Mouse (Mus musculus) v-Abl transformed pro-B cells (cell line): ENCODE measurements around the gene Nme3.
"Not testable (repeated sequence)": the region's sequence is repeated elsewhere in the genome, so short reads cannot be mapped to it uniquely, and the experiment has no call there.

Experiments used
- in situ Hi-C, 2 experiments: fragments of 400-800 bp; cut with MboI; formaldehyde crosslinking; loops; one replicate each; pipeline ENCODE4 v1.15.1; 2025; ENCODE audit not compliant: unreplicated experiment in 2 of 2

Gene Nme3

GRCm38 (mm10) chr17:24898041-24898854, 1.9 kb downstream of the Nme3 start:
- in situ Hi-C loops, result no loop called here

- in situ Hi-C loops, result no loop called here
Measured at GRCm38 (mm10) chr17:24899153-24899552, 2.9 kb downstream of the Nme3 start.

DNA sequence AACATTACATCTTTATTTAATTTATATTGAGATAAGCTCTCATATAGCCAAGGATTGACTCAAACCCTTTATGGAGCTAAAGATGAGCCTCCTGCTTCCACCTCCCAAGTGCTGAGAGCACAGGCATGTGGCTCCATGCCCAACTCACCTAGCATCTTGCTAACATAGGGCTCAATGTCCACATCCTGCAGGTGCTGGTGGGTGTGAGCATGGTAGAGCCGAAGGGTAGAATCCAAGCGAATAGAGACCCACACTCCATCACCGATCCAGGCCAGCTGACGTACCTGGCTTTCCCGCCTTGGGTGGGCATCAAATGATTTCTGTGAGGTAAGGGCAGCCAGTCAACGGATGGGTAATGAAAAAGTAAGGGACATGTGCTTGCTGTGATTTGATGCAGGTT, 3.7 kb downstream of the Nme3 start:
- in situ Hi-C loops, result no loop called here

- in situ Hi-C loops, result no loop called here
Measured at GRCm38 (mm10) chr17:24902124-24902523, 5.8 kb downstream of the Nme3 start.

DNA sequence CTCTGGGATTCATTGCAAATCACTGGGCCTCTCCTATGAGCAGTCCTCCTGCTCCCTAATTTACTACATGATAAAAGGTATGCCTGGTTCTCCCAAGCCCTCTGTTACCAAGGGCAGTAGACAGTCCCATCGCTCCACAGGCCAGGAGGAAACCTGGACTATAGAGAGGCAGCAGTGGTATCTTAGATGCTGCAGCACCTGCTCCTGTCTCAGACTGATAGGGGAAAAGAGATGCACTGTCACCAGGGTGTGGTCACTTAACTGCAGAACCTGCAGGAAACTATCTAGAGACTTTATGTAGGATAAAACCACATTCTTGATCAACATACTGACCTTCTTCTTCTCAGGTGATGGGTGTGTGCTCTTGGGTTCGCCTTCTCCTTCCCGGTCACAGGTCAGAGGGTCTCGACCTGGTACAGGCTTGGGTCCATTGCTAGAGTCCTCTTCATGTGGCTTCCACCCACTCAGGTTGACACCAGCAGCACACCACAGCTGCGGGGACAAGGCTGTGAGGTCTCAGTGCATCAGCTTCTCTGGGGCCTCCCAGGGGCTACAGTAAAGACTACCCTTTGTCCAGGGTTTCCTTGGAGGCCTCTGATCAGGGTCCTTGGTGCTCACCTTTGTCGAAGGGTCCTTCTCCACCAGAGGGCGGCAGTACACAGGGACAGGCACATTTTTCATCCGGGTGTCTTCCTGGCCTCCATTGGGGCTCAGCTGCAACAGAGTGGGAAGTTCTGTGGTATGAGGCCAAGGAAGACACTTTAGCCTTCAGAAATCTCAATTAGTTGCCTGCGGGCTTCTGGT, 6.6 kb downstream of the Nme3 start:
- in situ Hi-C loops, result no loop called here

GRCm38 (mm10) chr17:24903767-24904166, 7.5 kb downstream of the Nme3 start:
- in situ Hi-C loops, result no loop called here

DNA sequence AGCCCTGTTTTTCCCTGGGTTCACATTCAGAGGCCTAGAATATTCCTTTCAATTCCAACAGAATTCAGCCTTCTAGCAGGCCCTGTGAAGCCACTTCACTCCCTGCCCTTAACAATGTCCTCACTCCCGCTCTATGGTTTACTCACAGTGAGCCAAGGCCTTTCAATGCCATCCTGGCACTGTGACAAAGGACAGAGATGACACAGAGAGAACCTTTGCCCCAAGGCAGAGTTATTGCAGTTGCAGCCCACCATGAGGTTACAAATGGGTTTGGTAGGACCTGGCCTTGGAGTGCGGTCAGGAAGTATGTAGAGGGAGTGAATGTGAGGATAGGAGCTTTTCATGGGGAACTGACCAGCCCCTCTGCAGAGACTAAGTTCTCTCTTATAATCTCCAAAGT, 11.3 kb downstream of the Nme3 start:
- in situ Hi-C loops, result no loop called here

- in situ Hi-C loops, result no loop called here
Measured at GRCm38 (mm10) chr17:24913984-24914383, 17.7 kb downstream of the Nme3 start.

- in situ Hi-C loops, result no loop called here
Measured at GRCm38 (mm10) chr17:24923246-24923645, 26.9 kb downstream of the Nme3 start.

DNA sequence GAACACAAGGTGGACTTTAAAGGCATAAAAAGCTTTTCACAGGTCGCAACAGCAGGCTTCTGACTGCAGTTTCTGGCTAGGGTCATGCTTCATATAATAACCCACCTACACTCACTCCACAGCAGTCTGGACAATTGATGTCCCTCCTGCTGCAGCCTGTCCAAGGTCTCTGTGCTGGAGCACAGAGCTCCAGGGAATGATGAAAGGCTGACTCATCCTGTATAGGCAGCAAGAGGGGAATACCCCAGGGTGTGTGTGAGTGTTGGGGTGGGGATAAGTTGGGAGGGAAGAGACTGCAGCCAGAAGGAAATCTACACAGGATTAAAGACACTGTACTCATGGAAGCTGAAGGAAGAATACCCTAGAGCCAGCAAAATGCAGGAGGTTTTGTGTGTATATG, 33.2 kb downstream of the Nme3 start:
- in situ Hi-C loops, result no loop called here

DNA sequence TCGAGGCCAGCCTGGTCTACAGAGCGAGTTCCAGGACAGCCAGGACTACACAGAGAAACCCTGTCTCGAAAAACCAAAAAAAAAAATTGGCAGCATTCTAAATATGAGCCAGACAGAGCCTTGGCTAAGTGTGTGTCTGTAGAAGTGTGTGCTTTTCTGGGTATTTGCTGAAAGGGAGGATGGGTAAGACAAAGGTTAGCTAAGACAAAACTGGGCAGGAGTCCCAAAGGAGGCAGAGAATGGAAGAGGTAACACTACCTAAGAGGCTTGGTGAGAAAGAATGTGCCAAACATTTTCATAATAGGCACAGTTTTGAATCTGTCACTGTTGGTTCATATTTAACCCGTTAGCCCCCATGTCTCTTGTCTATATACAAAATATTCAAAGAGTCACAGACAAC, 36.1 kb downstream of the Nme3 start:
- in situ Hi-C loops, result loop anchor here in 1 of 2 experiments (10.0 kb wide), 1 partner anchor 432 kb away; the partner anchor contains the start of genes Tpsb2 and Tpsg1

GRCm38 (mm10) chr17:24933163-24933562, 36.9 kb downstream of the Nme3 start:
- in situ Hi-C loops, result loop anchor here in 1 of 2 experiments (10.0 kb wide), 1 partner anchor 432 kb away; the partner anchor contains the start of genes Tpsb2 and Tpsg1

- in situ Hi-C loops, result loop anchor here (5.0 to 10.0 kb wide), 4 partner anchors 82 to 430 kb away; partner anchors contain the start of genes Cramp1l (in 2 of the 2), Ift140 (in 2 of the 2), Tpsb2 (in 1 of the 2) and Tpsg1 (in 1 of the 2)
Measured at GRCm38 (mm10) chr17:24934926-24935325, 38.6 kb downstream of the Nme3 start.

DNA sequence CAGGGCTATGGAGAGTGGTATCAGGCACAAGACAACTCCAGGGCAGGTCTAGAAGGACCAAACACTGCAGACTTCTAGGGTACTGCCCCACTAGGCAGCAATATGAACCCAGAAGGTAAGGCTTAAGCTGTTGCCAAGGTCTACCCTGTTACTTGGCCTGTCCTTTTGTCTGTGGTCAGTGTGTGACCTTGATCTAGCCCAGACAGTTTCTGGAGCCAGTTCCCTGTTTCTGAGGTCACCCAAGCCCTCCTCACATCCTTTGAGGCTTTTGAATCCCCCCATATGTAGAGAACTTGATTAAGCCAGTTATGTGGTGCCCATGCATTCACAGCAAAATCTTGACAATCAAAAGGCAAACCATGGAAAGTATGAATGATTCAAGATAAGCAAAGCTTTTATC, 39.4 kb downstream of the Nme3 start:
- in situ Hi-C loops, result loop anchor here (5.0 to 10.0 kb wide), 4 partner anchors 82 to 429 kb away; partner anchors contain the start of genes Cramp1l (in 2 of the 2), Ift140 (in 2 of the 2), Tpsb2 (in 1 of the 2) and Tpsg1 (in 1 of the 2)

GRCm38 (mm10) chr17:24936259-24937237, 40.2 kb downstream of the Nme3 start, which contains the start of gene Mapk8ip3:
Mapk8ip3 (minus strand) TSS chr17:24936977.
- in situ Hi-C loops, result loop anchor here (5.0 to 10.0 kb wide), 4 partner anchors 81 to 428 kb away; partner anchors contain the start of genes Cramp1l (in 2 of the 2), Ift140 (in 2 of the 2), Tpsb2 (in 1 of the 2) and Tpsg1 (in 1 of the 2)

DNA sequence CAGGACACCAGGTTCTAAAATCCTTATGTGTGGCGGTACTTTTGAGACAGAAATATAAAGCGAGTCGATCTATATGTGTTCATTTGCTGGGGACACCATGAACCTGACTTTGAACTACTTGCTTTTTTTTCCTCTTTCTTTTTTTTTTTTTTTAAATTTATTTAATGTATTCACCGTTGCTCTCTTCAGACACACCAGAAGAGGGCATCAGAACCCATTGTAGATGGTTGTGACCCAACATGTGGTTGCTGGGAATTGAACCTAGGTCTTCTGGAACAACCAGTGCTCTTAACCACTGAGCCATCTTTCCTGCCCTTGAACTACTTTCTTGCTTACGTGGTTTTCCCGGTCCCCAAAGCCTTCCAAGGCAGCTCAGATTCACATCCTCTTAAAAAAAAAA, 41.0 kb downstream of the Nme3 start:
- in situ Hi-C loops, result loop anchor here (5.0 to 10.0 kb wide), 4 partner anchors 80 to 428 kb away; partner anchors contain the start of genes Cramp1l (in 2 of the 2), Ift140 (in 2 of the 2), Tpsb2 (in 1 of the 2) and Tpsg1 (in 1 of the 2)

DNA sequence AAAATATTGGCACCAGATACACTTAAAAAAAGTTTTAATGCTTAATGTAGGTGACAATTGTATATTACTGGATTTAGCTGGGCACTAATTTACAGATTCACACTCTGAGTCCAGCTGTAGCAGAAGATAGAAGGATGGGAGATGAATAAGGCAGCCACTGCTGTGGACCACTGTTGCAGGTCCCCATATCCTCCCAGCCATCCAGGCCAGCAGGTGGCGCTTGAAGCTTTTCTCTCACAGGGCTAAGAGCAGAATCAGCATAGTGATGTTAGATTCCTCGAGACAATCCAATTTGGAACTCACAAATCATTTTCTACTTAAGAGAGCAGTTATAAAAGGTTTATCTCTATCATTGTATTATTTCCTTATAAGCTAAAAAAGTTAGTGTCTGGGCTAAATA, 46.2 kb downstream of the Nme3 start:
- in situ Hi-C loops, result not testable (repeated sequence)

- in situ Hi-C loops, result no loop called here
Measured at GRCm38 (mm10) chr17:24943036-24943435, 46.7 kb downstream of the Nme3 start.

DNA sequence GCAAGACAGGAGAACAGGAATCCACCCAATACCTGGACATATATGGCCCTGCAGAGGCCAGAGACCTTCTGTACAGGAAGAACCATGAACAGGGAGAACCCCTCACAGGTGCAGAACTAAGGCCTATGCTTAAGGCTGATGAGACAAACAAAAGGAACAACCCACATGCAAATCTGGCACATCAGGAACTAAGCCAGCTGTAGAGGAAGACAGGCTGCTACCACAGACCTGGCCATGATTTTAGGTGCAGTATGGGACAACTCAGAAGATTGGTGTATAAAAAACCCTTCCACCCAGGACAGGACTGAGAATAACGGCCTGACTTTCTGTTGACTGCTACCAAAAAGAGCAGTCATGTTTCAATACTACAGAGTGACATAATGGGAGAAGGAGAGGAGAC, 47.3 kb downstream of the Nme3 start:
- in situ Hi-C loops, result not testable (repeated sequence)
